Mouse (Mus musculus) left cerebral cortex, postnatal 14 days (tissue): Measurements from ENCODE around the gene Fkbp9. TPM values are rescaled to one million over a fixed set of nuclear protein-coding genes. Genes with fewer than 3 reads are reported as not detected.
A peak's percentile ranks its signal among the peaks of the same experiment; 100 is the strongest.

ENCODE experiments used
- DNase-seq, 2 experiments: peaks; one replicate each; pipeline ENCODE4 v3.0.0; 2021 to 2022; ENCODE audit warnings: low spot score in 2 of 2, mixed read lengths in 1 of 2
- intact Hi-C: fragments of 180-260 bp; cut with DNase I; formaldehyde crosslinking; loops from one replicate; pipeline ENCODE4 v1.15.1; 2025
- total RNA-seq, 2 experiments: library from RNA; stranded (reverse); gene quantifications; 2 replicates each; pipeline ENCODE4 v1.2.3; 2021

The Fkbp9 gene
- total RNA-seq, 2 experiments from 2014 or later: 26.7 to 27.5 TPM

DNA sequence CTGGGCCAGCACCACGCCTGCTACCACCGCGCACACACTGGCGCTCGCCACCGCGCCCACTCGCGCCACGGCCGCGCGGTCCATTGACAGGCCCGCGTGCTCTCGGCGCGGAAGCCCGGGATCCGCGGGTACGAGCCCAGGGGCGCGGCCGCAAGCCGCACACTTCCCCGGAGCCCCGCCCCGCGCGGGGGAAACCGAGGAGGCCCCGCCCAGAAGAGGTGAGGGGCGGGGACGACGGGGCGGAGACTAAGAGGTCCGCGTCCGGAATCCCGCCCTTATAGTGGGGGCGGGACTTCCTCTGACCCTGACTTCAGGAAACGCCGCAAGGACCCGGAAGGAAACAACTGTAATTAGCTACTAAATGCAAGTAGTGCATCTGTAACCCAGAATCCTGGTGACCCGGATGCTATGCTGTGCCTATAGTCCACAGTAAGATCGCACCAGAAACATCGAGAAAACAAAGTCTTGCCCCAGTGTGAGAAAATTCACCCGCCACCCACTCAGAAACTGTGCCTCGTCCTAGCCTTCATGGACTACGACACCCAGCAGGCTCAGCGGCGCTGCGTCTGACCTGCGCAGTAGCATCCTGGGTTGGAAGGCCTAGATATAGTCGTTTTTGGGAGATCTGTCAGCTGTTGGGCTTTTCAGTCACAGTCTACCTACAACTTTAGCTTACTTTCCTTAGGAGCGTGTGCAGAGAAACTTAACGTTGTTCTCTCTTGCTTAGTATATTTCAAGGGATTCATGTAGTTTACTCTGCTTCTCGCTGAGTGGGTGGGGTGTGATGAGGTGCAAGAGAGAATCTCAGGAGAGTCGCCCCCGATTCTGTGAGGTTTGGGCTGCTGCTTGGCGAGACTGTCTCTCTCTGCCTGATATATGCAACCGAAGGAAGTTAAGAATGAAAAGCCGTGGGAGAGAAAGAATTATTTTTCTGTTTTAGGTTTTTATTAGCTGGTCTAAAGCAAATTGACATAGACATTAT is 92.2 kb downstream of the Fkbp9 start, which contains the start of the genes Nt5c3 and Vmn1r4:
Gene Nt5c3 (minus strand): TSS at position 207 of the 982 bp plus-strand sequence.
Gene Vmn1r4 (plus strand): TSS at position 290 of the 982 bp plus-strand sequence.
- intact Hi-C loops: no loop called here

More for the DNA sequence above, 92.2 kb downstream of the Fkbp9 start, which contains the start of the genes Nt5c3 and Vmn1r4:
- DNase-seq: peak; percentile 93 to 96

Other genes with a start within 250 kb of the Fkbp9 start
- gene Lsm5, start 127.3 kb upstream of the Fkbp9 start, total RNA-seq: 10 to 100 TPM; 16.9 to 18.7 TPM
- gene Avl9, start 117.2 kb upstream of the Fkbp9 start, total RNA-seq: 10 to 100 TPM; 32.8 to 35.9 TPM
- gene Kbtbd2, start 34.2 kb upstream of the Fkbp9 start, total RNA-seq: 10 to 100 TPM; 47.1 to 51.3 TPM
- gene Nt5c3, start 91.9 kb downstream of the Fkbp9 start, total RNA-seq: 10 to 100 TPM; 48.4 to 52.0 TPM
- gene Vmn1r4, start 92.0 kb downstream of the Fkbp9 start, total RNA-seq: under 1 TPM in 1 of 2 experiments, not detected in 1; 0.27 TPM
- gene Vmn1r5, start 138.2 kb downstream of the Fkbp9 start, total RNA-seq: not detected
- not detected for gene Vmn1r6, start 165.2 kb downstream of the Fkbp9 start, total RNA-seq
- not detected for gene Vmn1r7, start 193.3 kb downstream of the Fkbp9 start, total RNA-seq
- gene Vmn1r8, start 200.2 kb downstream of the Fkbp9 start, total RNA-seq: not detected
- not detected for gene Vmn1r9, start 234.7 kb downstream of the Fkbp9 start, total RNA-seq